Mouse (Mus musculus) stomach, postnatal 0 days (tissue): Measurements from ENCODE around the gene Chka.
A peak's percentile ranks its signal among the peaks of the same experiment; 100 is the strongest.

Experiments
- CTCF ChIP-seq: IDR thresholded peaks from 2 replicates; pipeline ENCODE4 v1.5.1; 2016; ENCODE audit warnings: antibody characterized with exemption, low read depth, mild to moderate bottlenecking, moderate library complexity
- EP300 ChIP-seq: optimal IDR thresholded peaks from 2 replicates; pipeline ENCODE3; 2016; ENCODE audit warnings: antibody characterized with exemption

- TF ChIP-seq CTCF (peak; percentile 19; the same call in 1 of the 2 replicates), EP300 (no peak)
Measured at GRCm38 (mm10) chr19:3862713-3863112, 11.1 kb downstream of the Chka start.
